ENCODE assay signal across 15 mouse cellular contexts in genomic region chr3:96450586-96450896, GRCm38 (mm10). TPM values are rescaled to one million over a fixed set of nuclear protein-coding genes. Genes with fewer than 3 reads are reported as not detected.
"Had no signal": no experiment of that assay in that cellular context is flagged by ENCODE, and none has a peak within 500 bp of the region (broad histone marks: within the 10 kb centered on the region; RNA-seq: fewer than 3 reads in every experiment).

No protein-coding gene starts in this region.

RNA-seq across cellular contexts. Expression of gene BC107364, which starts 1.6 kb away (rescaled TPM):
- total RNA-seq: layer of hippocampus, adult 18-20 months; layer of hippocampus, postnatal 14 days; left cerebral cortex, adult 8-10 months; left cerebral cortex, postnatal 14 days; left cerebral cortex, postnatal 4 days; liver, adult 2 months; megakaryocyte-erythroid progenitor cell, adult 5-6 weeks; midbrain, postnatal 0 days had no signal
- polyA plus RNA-seq: intestine, embryonic 14.5 days; limb, embryonic 14.5 days; liver, adult 2 months; lung, adult 2 months; midbrain, embryonic 11.5 days; midbrain, embryonic 14.5 days; midbrain, postnatal 0 days; neural tube, embryonic 12.5 days; neural tube, embryonic 15.5 days had no signal
